29 mouse cellular contexts compared by ENCODE assay signal in the genomic region with DNA sequence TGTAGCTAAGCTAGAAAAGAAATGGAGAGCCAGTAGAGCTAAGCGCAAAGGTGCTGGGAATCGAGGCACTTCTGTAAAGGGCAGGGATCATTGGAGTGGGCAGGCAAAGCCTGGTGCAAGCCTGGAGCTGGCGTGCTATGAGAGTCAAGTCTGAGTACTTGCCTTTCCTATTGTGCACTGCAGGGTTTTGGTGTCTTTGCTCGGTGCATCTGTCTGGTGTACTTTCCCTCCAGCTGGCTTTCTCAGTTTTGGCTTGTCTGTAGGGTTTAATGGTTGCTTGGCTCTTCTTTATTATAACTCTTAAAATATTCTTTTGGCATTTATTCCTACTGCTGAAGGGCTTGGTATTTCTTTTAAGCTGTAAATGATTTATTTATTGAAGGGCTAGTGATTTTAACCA. TPM values are rescaled to one million over a fixed set of nuclear protein-coding genes. Genes with fewer than 3 reads are reported as not detected.
A peak's percentile ranks its signal among the peaks of the same experiment; 100 is the strongest.
DNase-seq lines count a peak whose midpoint lies in the region; ATAC-seq and TF ChIP-seq lines count a peak whose summit lies in the region.
"Had no signal": no experiment of that assay in that cellular context is flagged by ENCODE, and none has a peak within 500 bp of the region (broad histone marks: within the 10 kb centered on the region; RNA-seq: fewer than 3 reads in every experiment).

No protein-coding gene starts in this region.

- no peak overlapping the region for H3K4me3 ChIP-seq in kidney, adult 2 months (ENCODE audit: insufficient read depth, low read depth, low read length)
- H3K4me3 ChIP-seq in hindbrain, postnatal 0 days (ENCODE audit: low read length): no peak overlapping the region
- H3K4me3 ChIP-seq: embryonic facial prominence, embryonic 10.5 days; embryonic facial prominence, embryonic 15.5 days; hindbrain, embryonic 12.5 days; kidney, embryonic 15.5 days; myocyte; neural tube, embryonic 12.5 days had no signal

- H3K9ac ChIP-seq in hindbrain, postnatal 0 days (replicated peaks; ENCODE audit: low read length): no peak overlapping the region
- H3K9ac ChIP-seq: embryonic facial prominence, embryonic 15.5 days; hindbrain, embryonic 12.5 days; kidney, embryonic 15.5 days; liver, embryonic 14.5 days; neural tube, embryonic 12.5 days had no signal

- DNase-seq in kidney, adult 2 months: peak; percentile 19
- no peak for DNase-seq in kidney, adult 18-20 months
- peak; percentile 56 for DNase-seq in brain, adult 2 months (ENCODE audit: low read depth, low spot score)
- peak; percentile 26 for DNase-seq in brain, embryonic 14.5 days (ENCODE audit: low read depth)
- DNase-seq in layer of hippocampus, postnatal 36 days: peak; percentile 23 to 52
- no peak for DNase-seq in hindbrain, postnatal 0 days (ENCODE audit: low spot score)
- DNase-seq: adrenal gland, postnatal 25 days; B cell, adult 2 months; cerebellum, adult 2 months; cerebellum, postnatal 14 days; gastrocnemius, postnatal 25 days; heart, adult 18-20 months; heart, postnatal 36 days; kidney, postnatal 36 days; liver; lung, adult 2 months; lung, postnatal 10 days; midbrain, embryonic 14.5 days; retina, postnatal 1 day; right cerebral cortex, postnatal 14 days had no signal

- H3K9me3 ChIP-seq in hindbrain, postnatal 0 days (ENCODE audit: low read length): no peaks in the 10 kb centered on the region
- H3K9me3 ChIP-seq: embryonic facial prominence, embryonic 10.5 days; embryonic facial prominence, embryonic 15.5 days; hindbrain, embryonic 12.5 days; kidney, embryonic 15.5 days; neural tube, embryonic 12.5 days had no signal

- no peak for ATAC-seq in hindbrain, postnatal 0 days
- ATAC-seq: intestine, embryonic 16.5 days had no signal

- H3K4me1 ChIP-seq in kidney, adult 2 months (ENCODE audit: control insufficient read depth, insufficient read depth, low read length): peaks cover 12% of the 10 kb centered on the region
- H3K4me1 ChIP-seq in hindbrain, postnatal 0 days (ENCODE audit: insufficient read depth, low read length): no peaks in the 10 kb centered on the region
- H3K4me1 ChIP-seq: embryonic facial prominence, embryonic 10.5 days; embryonic facial prominence, embryonic 15.5 days; hindbrain, embryonic 12.5 days; neural tube, embryonic 12.5 days had no signal

- no peaks in the 10 kb centered on the region for H3K27me3 ChIP-seq in kidney, adult 2 months (replicated peaks; ENCODE audit: control insufficient read depth, insufficient read depth, low read length)
- H3K27me3 ChIP-seq in hindbrain, postnatal 0 days (ENCODE audit: insufficient read depth, low read length): no peaks in the 10 kb centered on the region
- H3K27me3 ChIP-seq: embryonic facial prominence, embryonic 15.5 days; hindbrain, embryonic 12.5 days; kidney, embryonic 15.5 days; neural tube, embryonic 12.5 days had no signal

- 43% methylated on average over 4 of the region's 4 CpGs for WGBS in kidney, adult 2 months
- 64% methylated on average over 4 of the region's 4 CpGs for WGBS in hindbrain, postnatal 0 days

- no peaks in the 10 kb centered on the region for H3K36me3 ChIP-seq in kidney, adult 2 months (ENCODE audit: control insufficient read depth, insufficient read depth, low read length)
- no peaks in the 10 kb centered on the region for H3K36me3 ChIP-seq in hindbrain, postnatal 0 days (ENCODE audit: insufficient read depth, low read length)
- H3K36me3 ChIP-seq: embryonic facial prominence, embryonic 15.5 days; hindbrain, embryonic 12.5 days; kidney, embryonic 15.5 days; neural tube, embryonic 12.5 days had no signal

- no peak for TF ChIP-seq POLR2A in kidney, adult 2 months (IDR thresholded peaks at IDR 0.05; ENCODE audit: low read depth, low read length)
- no peak for TF ChIP-seq POLR2A in brain, embryonic 14.5 days (IDR thresholded peaks at IDR 0.05; ENCODE audit: borderline replicate concordance, extremely low read depth, insufficient read depth, insufficient read length, poor library complexity, severe bottlenecking)

- no peak overlapping the region for H3K27ac ChIP-seq in kidney, adult 2 months (ENCODE audit: insufficient read depth, low read depth, low read length)
- H3K27ac ChIP-seq in hindbrain, postnatal 0 days: no peak overlapping the region
- H3K27ac ChIP-seq: embryonic facial prominence, embryonic 10.5 days; embryonic facial prominence, embryonic 15.5 days; hindbrain, embryonic 12.5 days; kidney, embryonic 15.5 days; liver, embryonic 14.5 days; neural tube, embryonic 12.5 days had no signal

- H3K4me2 ChIP-seq in hindbrain, postnatal 0 days (ENCODE audit: low read depth, low read length): no peak overlapping the region
- H3K4me2 ChIP-seq: embryonic facial prominence, embryonic 15.5 days; heart, embryonic 11.5 days; hindbrain, embryonic 12.5 days; kidney, embryonic 15.5 days; neural tube, embryonic 12.5 days had no signal

- no peak for TF ChIP-seq CTCF in kidney, adult 2 months (conservative IDR thresholded peaks at IDR 0.05; ENCODE audit: insufficient read depth, insufficient read length, low read depth, low read length)
- TF ChIP-seq CTCF in brain, embryonic 14.5 days (IDR thresholded peaks at IDR 0.05; ENCODE audit: borderline replicate concordance, extremely low read depth, insufficient read depth, insufficient read length): no peak
- TF ChIP-seq CTCF in hindbrain, postnatal 0 days (IDR thresholded peaks at IDR 0.05; ENCODE audit: low read depth): no peak

RNA-seq across cellular contexts. Expression of gene Abl2, which starts 14.4 kb away (rescaled TPM):
- polyA plus RNA-seq in kidney, adult 2 months (2012; rRNA removed): 6.3 and 7.5 TPM in 2 replicates
- 12.7 and 22.1 TPM in 2 replicates for polyA plus RNA-seq in brain, embryonic 14.5 days (2012; rRNA removed)
- total RNA-seq in layer of hippocampus, postnatal 36 days (2021): 10 to 100 TPM; 89.1 to 89.3 TPM
- 27.1 and 32.9 TPM in 2 replicates for total RNA-seq in hindbrain, postnatal 0 days (2014; rRNA removed)
- 4.4 and 4.5 TPM in 2 replicates for polyA plus RNA-seq in hindbrain, postnatal 0 days (2015; fragmentation: Nextera tagmentation; extraction: Ambion mirVana)

RNA-seq across cellular contexts. Expression of gene Gm10031, which starts 49.1 kb away (rescaled TPM):
- polyA plus RNA-seq in kidney, adult 2 months (2012; rRNA removed): 9.2 and 13.2 TPM in 2 replicates
- 11.0 and 13.7 TPM in 2 replicates for polyA plus RNA-seq in brain, embryonic 14.5 days (2012; rRNA removed)
- total RNA-seq in layer of hippocampus, postnatal 36 days (2021): 10 to 100 TPM; 41.8 to 45.7 TPM
- 11.8 and 13.4 TPM in 2 replicates for total RNA-seq in hindbrain, postnatal 0 days (2014; rRNA removed)
- polyA plus RNA-seq in hindbrain, postnatal 0 days (2015; fragmentation: Nextera tagmentation; extraction: Ambion mirVana): 0.40 and 0.44 TPM in 2 replicates

Comparison
In these comparisons a context has a peak if more than half of its experiments do, and no peak if none do; other contexts are left out.
1. DNase-seq: peak in kidney, adult 2 months (single experiment), brain, adult 2 months (single experiment), brain, embryonic 14.5 days (single experiment) and layer of hippocampus, postnatal 36 days (2 of 2); none in kidney, adult 18-20 months (single experiment) and hindbrain, postnatal 0 days (single experiment).